Mouse (Mus musculus): ENCODE measurements around the gene Ephb3. TPM values are rescaled to one million over a fixed set of nuclear protein-coding genes. Genes with fewer than 3 reads are reported as not detected.

Ephb3 gene
- polyA plus RNA-seq, 1 experiment from 2014 or later, result 4.0 TPM

GRCm38 (mm10) chr16:21245931-21246390, 41.4 kb downstream of the Ephb3 start:
- Histone ChIP-seq H3K36me3 (ENCODE audit: control insufficient read depth, insufficient read depth) (no peaks in the 10 kb centered on the region), H3K4me3 (ENCODE audit: low read depth, low read length) (peak overlapping the region; percentile 47), H3K9me3 (ENCODE audit: control insufficient read depth) (no peaks in the 10 kb centered on the region), H3K27ac (ENCODE audit: low read depth, low read length) (peak overlapping the region; percentile 73), H3K4me2 (replicated peaks; ENCODE audit: low read depth) (peak overlapping the region; percentile 96), H3K9ac (ENCODE audit: low read depth, low read length) (peak overlapping the region; percentile 50; the same call in 1 of the 2 replicates), H3K4me1 (replicated peaks; ENCODE audit: control insufficient read depth, insufficient read depth, low read length) (0 out of 2 replicates have a peak, but pooled peaks cover 8% of the 10 kb centered on the region), H3K27me3 (replicated peaks; ENCODE audit: control insufficient read depth, insufficient read depth, low read length) (0 out of 2 replicates have a peak, but pooled peaks cover 3% of the 10 kb centered on the region)
- TF ChIP-seq CTCF (IDR thresholded peaks at IDR 0.05; ENCODE audit: low read depth), result peak; percentile 78
- WGBS, result under 1% methylated on average over 21 of the region's 29 CpGs
- ATAC-seq, result peak; percentile 77

- no peaks in the 10 kb centered on the region for H3K9me3 ChIP-seq (ENCODE audit: control insufficient read depth)
- WGBS, result 7% methylated on average over 32 of the region's 33 CpGs
- H3K4me3 ChIP-seq (ENCODE audit: low read depth, low read length), result peak overlapping the region; percentile 47
- H3K36me3 ChIP-seq (ENCODE audit: control insufficient read depth, insufficient read depth), result no peaks in the 10 kb centered on the region
- no peak for ATAC-seq
- 0 out of 2 replicates have a peak, but pooled peaks cover 3% of the 10 kb centered on the region for H3K27me3 ChIP-seq (replicated peaks; ENCODE audit: control insufficient read depth, insufficient read depth, low read length)
- H3K4me2 ChIP-seq (replicated peaks; ENCODE audit: low read depth), result peak overlapping the region; percentile 96
- TF ChIP-seq CTCF (IDR thresholded peaks at IDR 0.05; ENCODE audit: low read depth), result no peak
- peak overlapping the region; percentile 50; the same call in 1 of the 2 replicates for H3K9ac ChIP-seq (ENCODE audit: low read depth, low read length)
- H3K4me1 ChIP-seq (replicated peaks; ENCODE audit: control insufficient read depth, insufficient read depth, low read length), result 0 out of 2 replicates have a peak, but pooled peaks cover 8% of the 10 kb centered on the region
- peak overlapping the region; percentile 73; the same call in 1 of the 2 replicates for H3K27ac ChIP-seq (ENCODE audit: low read depth, low read length)
These were observed 42.0 kb downstream of the Ephb3 start for GRCm38 (mm10) chr16:21246391-21247036.

GRCm38 (mm10) chr16:21247037-21247432, 42.5 kb downstream of the Ephb3 start:
- no peak overlapping the region for H3K27ac ChIP-seq (ENCODE audit: low read depth, low read length)
- H3K4me2 ChIP-seq (replicated peaks; ENCODE audit: low read depth), result peak overlapping the region; percentile 96
- ATAC-seq, result no peak
- WGBS, result 45% methylated on average over 4 of the region's 4 CpGs
- no peaks in the 10 kb centered on the region for H3K9me3 ChIP-seq (ENCODE audit: control insufficient read depth)
- 0 out of 2 replicates have a peak, but pooled peaks cover 8% of the 10 kb centered on the region for H3K4me1 ChIP-seq (replicated peaks; ENCODE audit: control insufficient read depth, insufficient read depth, low read length)
- no peaks in the 10 kb centered on the region for H3K36me3 ChIP-seq (ENCODE audit: control insufficient read depth, insufficient read depth)
- no peak for TF ChIP-seq CTCF (IDR thresholded peaks at IDR 0.05; ENCODE audit: low read depth)
- H3K27me3 ChIP-seq (replicated peaks; ENCODE audit: control insufficient read depth, insufficient read depth, low read length), result 0 out of 2 replicates have a peak, but pooled peaks cover 3% of the 10 kb centered on the region
- peak overlapping the region; percentile 47; the same call in 1 of the 2 replicates for H3K4me3 ChIP-seq (ENCODE audit: low read depth, low read length)
- H3K9ac ChIP-seq (ENCODE audit: low read depth, low read length), result no peak overlapping the region

GRCm38 (mm10) chr16:21247871-21248712, 43.5 kb downstream of the Ephb3 start:
- ATAC-seq, result no peak
- WGBS, result 26% methylated on average over 38 of the region's 38 CpGs
- H3K27me3 ChIP-seq (replicated peaks; ENCODE audit: control insufficient read depth, insufficient read depth, low read length), result 0 out of 2 replicates have a peak, but pooled peaks cover 3% of the 10 kb centered on the region

GRCm38 (mm10) chr16:21248713-21249531, 44.4 kb downstream of the Ephb3 start:
- 0 out of 2 replicates have a peak, but pooled peaks cover 8% of the 10 kb centered on the region for H3K4me1 ChIP-seq (replicated peaks; ENCODE audit: control insufficient read depth, insufficient read depth, low read length)
- H3K9ac ChIP-seq (ENCODE audit: low read depth, low read length), result peak overlapping the region; percentile 17
- no peak overlapping the region for H3K27ac ChIP-seq (ENCODE audit: low read depth, low read length)
- no peaks in the 10 kb centered on the region for H3K36me3 ChIP-seq (ENCODE audit: control insufficient read depth, insufficient read depth)
- H3K27me3 ChIP-seq (replicated peaks; ENCODE audit: control insufficient read depth, insufficient read depth, low read length), result 0 out of 2 replicates have a peak, but pooled peaks cover 3% of the 10 kb centered on the region
- H3K9me3 ChIP-seq (ENCODE audit: control insufficient read depth), result no peaks in the 10 kb centered on the region
- ATAC-seq, result peak; percentile 51
- WGBS, result 8% methylated on average over 39 of the region's 39 CpGs
- peak overlapping the region; percentile 32 for H3K4me3 ChIP-seq (ENCODE audit: low read depth, low read length)
- H3K4me2 ChIP-seq (replicated peaks; ENCODE audit: low read depth), result peak overlapping the region; percentile 78
- 0 out of 2 replicates have a peak, but pooled peaks have one; percentile 14 for TF ChIP-seq CTCF (IDR thresholded peaks at IDR 0.05; ENCODE audit: low read depth)

More at GRCm38 (mm10) chr16:21247871-21248712, 43.5 kb downstream of the Ephb3 start:
- H3K4me2 ChIP-seq (replicated peaks; ENCODE audit: low read depth), result peak overlapping the region; percentile 78
- no peak for TF ChIP-seq CTCF (IDR thresholded peaks at IDR 0.05; ENCODE audit: low read depth)
- H3K36me3 ChIP-seq (ENCODE audit: control insufficient read depth, insufficient read depth), result no peaks in the 10 kb centered on the region
- H3K4me1 ChIP-seq (replicated peaks; ENCODE audit: control insufficient read depth, insufficient read depth, low read length), result 0 out of 2 replicates have a peak, but pooled peaks cover 8% of the 10 kb centered on the region
- H3K4me3 ChIP-seq (ENCODE audit: low read depth, low read length), result peak overlapping the region; percentile 32
- H3K9ac ChIP-seq (ENCODE audit: low read depth, low read length), result peak overlapping the region; percentile 17
- no peaks in the 10 kb centered on the region for H3K9me3 ChIP-seq (ENCODE audit: control insufficient read depth)
- H3K27ac ChIP-seq (ENCODE audit: low read depth, low read length), result no peak overlapping the region
